Mouse (Mus musculus) hindbrain, embryonic 12.5 days (tissue): ENCODE data around the gene Usp45. TPM values are rescaled to one million over a fixed set of nuclear protein-coding genes. Genes with fewer than 3 reads are reported as not detected.
"Not testable (repeated sequence)": the region's sequence is repeated elsewhere in the genome, so short reads cannot be mapped to it uniquely, and the experiment has no call there.

Experiments
- ATAC-seq: fragments of 200-750 bp; cut with Nextera tagmentation; 2 replicates; pipeline ENCODE4 v1.8.0; 2017; ENCODE audit warnings: moderate TSS enrichment; ENCODE audit not compliant: low FRiP score
- H3K27ac ChIP-seq: fragments of 300-500 bp; sonication (generic); 2 replicates; pipeline ENCODE4 v1.5.1; 2016; ENCODE audit warnings: mild to moderate bottlenecking
- H3K27me3 ChIP-seq: fragments of 300-500 bp; sonication (generic); 2 replicates; pipeline ENCODE4 v1.6.1; 2016; ENCODE audit warnings: mild to moderate bottlenecking
- H3K36me3 ChIP-seq: fragments of 300-500 bp; sonication (generic); 2 replicates; pipeline ENCODE4 v1.6.1; 2016; ENCODE audit warnings: mild to moderate bottlenecking
- H3K4me1 ChIP-seq: fragments of 300-500 bp; sonication (generic); 2 replicates; pipeline ENCODE4 v1.6.1; 2016
- H3K4me2 ChIP-seq: fragments of 300-500 bp; sonication (generic); replicated peaks from 2 replicates; pipeline ENCODE4 v1.6.1; 2016; ENCODE audit warnings: mild to moderate bottlenecking
- H3K4me3 ChIP-seq: fragments of 300-500 bp; sonication (generic); 2 replicates; pipeline ENCODE4 v1.5.1; 2016; ENCODE audit warnings: mild to moderate bottlenecking
- H3K9ac ChIP-seq: fragments of 300-500 bp; sonication (generic); 2 replicates; pipeline ENCODE4 v1.6.1; 2016; ENCODE audit warnings: mild to moderate bottlenecking, moderate library complexity
- H3K9me3 ChIP-seq: fragments of 300-500 bp; sonication (generic); replicated peaks from 2 replicates; pipeline ENCODE4 v1.6.1; 2016; ENCODE audit warnings: mild to moderate bottlenecking
- WGBS: fragments of 180-500 bp; shearing (Covaris S2); methylation state at CpG from one replicate; pipeline ENCODE4 v1.1.7; 2016; 5-methylcytosine and 5-hydroxymethylcytosine counted together
- polyA plus RNA-seq: library from polyadenylated mRNA; unstranded; fragments of >200 nt; fragmentation: Nextera tagmentation; extraction: Ambion mirVana; gene quantifications from 2 replicates; pipeline ENCODE4 v1.2.1, GENCODE M21; 2016

Usp45 gene
- 11.3 and 11.5 TPM in 2 replicates for polyA plus RNA-seq

- Histone ChIP-seq H3K27ac (peak within 1 kb of the TSS; percentile 32; the same call in 1 of the 2 replicates), H3K9me3 (no peaks in the 10 kb centered on the region), H3K36me3 (0 out of 2 replicates have a peak, but pooled peaks cover 3% of the 10 kb centered on the region), H3K4me3 (peak within 1 kb of the TSS; percentile 60), H3K4me2 (peak within 1 kb of the TSS; percentile 73), H3K9ac (peak within 1 kb of the TSS; percentile 76), H3K4me1 (peaks cover 3% of the 10 kb centered on the region; the same call in 1 of the 2 replicates), H3K27me3 (no peaks in the 10 kb centered on the region)
- ATAC-seq, result peak; percentile 96
- WGBS, result 1% methylated on average over 17 of the region's 17 CpGs
Observed at GRCm38 (mm10) chr4:21766863-21767304, at the start of gene Usp45, which contains the start of gene Tstd3. Gene Usp45, plus strand, starts transcription at chr4:21767156. Gene Tstd3, minus strand, starts transcription at chr4:21767212.

- Histone ChIP-seq H3K36me3 (no peaks in the 10 kb centered on the region), H3K4me3 (no peak overlapping the region), H3K4me2 (no peak overlapping the region; the same call in 1 of the 2 replicates), H3K27me3 (no peaks in the 10 kb centered on the region), H3K4me1 (no peaks in the 10 kb centered on the region), H3K27ac (no peak overlapping the region), H3K9me3 (no peaks in the 10 kb centered on the region), H3K9ac (no peak overlapping the region)
- 0 out of 2 replicates have a peak, but pooled peaks have one; percentile 14 for ATAC-seq
- 35% methylated on average over 7 of the region's 7 CpGs for WGBS
Observed at GRCm38 (mm10) chr4:21722752-21723334, 44.1 kb upstream of the Usp45 start.

- peaks cover 10% of the 10 kb centered on the region for H3K4me1 ChIP-seq
- peak overlapping the region; percentile 71 for H3K4me2 ChIP-seq
- peak overlapping the region; percentile 75 for H3K4me3 ChIP-seq
- H3K9me3 ChIP-seq, result no peaks in the 10 kb centered on the region
- 1% methylated on average over 22 of the region's 22 CpGs for WGBS
- peak overlapping the region; percentile 89 for H3K27ac ChIP-seq
- no peaks in the 10 kb centered on the region for H3K27me3 ChIP-seq
- peak; percentile 45 for ATAC-seq
- H3K9ac ChIP-seq, result peak overlapping the region; percentile 87; the same call in 1 of the 2 replicates
- H3K36me3 ChIP-seq, result no peaks in the 10 kb centered on the region
Observed at GRCm38 (mm10) chr4:21726912-21727614, 39.9 kb upstream of the Usp45 start.

- Histone ChIP-seq H3K4me3 (peak within 1 kb of the TSS; percentile 75), H3K4me1 (peaks cover 10% of the 10 kb centered on the region), H3K27me3 (no peaks in the 10 kb centered on the region), H3K4me2 (peak within 1 kb of the TSS; percentile 71), H3K9me3 (no peaks in the 10 kb centered on the region), H3K9ac (peak within 1 kb of the TSS; percentile 87), H3K27ac (peak within 1 kb of the TSS; percentile 89), H3K36me3 (peaks cover under 1% of the 10 kb centered on the region)
- peak; percentile 97 for ATAC-seq
- under 1% methylated on average over 37 of the region's 37 CpGs for WGBS
Observed at GRCm38 (mm10) chr4:21727615-21728165, 39.3 kb upstream of the Usp45 start, which contains the start of gene Ccnc. Gene Ccnc, plus strand, starts transcription at chr4:21727701.

GRCm38 (mm10) chr4:21739169-21739568 is 27.8 kb upstream of the Usp45 start:
- Histone ChIP-seq H3K4me3 (no peak overlapping the region), H3K9me3 (no peaks in the 10 kb centered on the region), H3K27ac (no peak overlapping the region), H3K4me2 (no peak overlapping the region), H3K27me3 (no peaks in the 10 kb centered on the region), H3K36me3 (peaks cover 28% of the 10 kb centered on the region), H3K9ac (no peak overlapping the region), H3K4me1 (no peaks in the 10 kb centered on the region)
- 91% methylated on average over 4 of the region's 4 CpGs for WGBS
- ATAC-seq, result no peak

- H3K36me3 ChIP-seq, result peaks cover 19% of the 10 kb centered on the region
- not testable (repeated sequence) for H3K9me3 ChIP-seq, H3K4me3 ChIP-seq, H3K27me3 ChIP-seq, H3K4me1 ChIP-seq, H3K4me2 ChIP-seq, ATAC-seq, H3K27ac ChIP-seq, H3K9ac ChIP-seq
- WGBS, result 97% methylated on average over 8 of the region's 8 CpGs
Observed at GRCm38 (mm10) chr4:21744142-21744541, 22.8 kb upstream of the Usp45 start.

GRCm38 (mm10) chr4:21745723-21746122 is 21.2 kb upstream of the Usp45 start:
- WGBS, result 85% methylated on average over 5 of the region's 5 CpGs

GRCm38 (mm10) chr4:21755123-21755789 is 11.7 kb upstream of the Usp45 start:
- Histone ChIP-seq H3K9me3 (0 out of 2 replicates have a peak, but pooled peaks cover 3% of the 10 kb centered on the region), H3K36me3 (peaks cover 20% of the 10 kb centered on the region), H3K27me3 (no peaks in the 10 kb centered on the region), H3K4me3 (no peak overlapping the region), H3K27ac (no peak overlapping the region), H3K4me1 (no peaks in the 10 kb centered on the region), H3K4me2 (no peak overlapping the region), H3K9ac (no peak overlapping the region)
- no peak for ATAC-seq
- WGBS, result 70% methylated on average over 4 of the region's 4 CpGs

More at GRCm38 (mm10) chr4:21745723-21746122, 21.2 kb upstream of the Usp45 start:
- Histone ChIP-seq H3K27me3 (no peaks in the 10 kb centered on the region), H3K4me1 (no peaks in the 10 kb centered on the region), H3K9me3 (no peaks in the 10 kb centered on the region), H3K4me2 (no peak overlapping the region), H3K36me3 (peaks cover 14% of the 10 kb centered on the region), H3K27ac (no peak overlapping the region), H3K9ac (no peak overlapping the region), H3K4me3 (no peak overlapping the region)
- no peak for ATAC-seq

- ATAC-seq, result no peak
- no peak overlapping the region for H3K4me3 ChIP-seq
- 0 out of 2 replicates have a peak, but pooled peaks cover 3% of the 10 kb centered on the region for H3K9me3 ChIP-seq
- 68% methylated on average over 1 of the region's 1 CpGs for WGBS
- H3K36me3 ChIP-seq, result peaks cover 22% of the 10 kb centered on the region
- H3K27me3 ChIP-seq, result no peaks in the 10 kb centered on the region
- H3K4me1 ChIP-seq, result no peaks in the 10 kb centered on the region
- no peak overlapping the region for H3K4me2 ChIP-seq
- H3K27ac ChIP-seq, result no peak overlapping the region
- no peak overlapping the region for H3K9ac ChIP-seq
Observed at GRCm38 (mm10) chr4:21758860-21759259, 8.1 kb upstream of the Usp45 start.

GRCm38 (mm10) chr4:21761416-21762160 is 5.4 kb upstream of the Usp45 start:
- Histone ChIP-seq H3K4me1 (peaks cover 3% of the 10 kb centered on the region; the same call in 1 of the 2 replicates), H3K27ac (no peak overlapping the region), H3K9ac (no peak overlapping the region), H3K4me3 (no peak overlapping the region), H3K9me3 (0 out of 2 replicates have a peak, but pooled peaks cover 3% of the 10 kb centered on the region), H3K27me3 (no peaks in the 10 kb centered on the region), H3K36me3 (peaks cover 24% of the 10 kb centered on the region), H3K4me2 (no peak overlapping the region)
- 93% methylated on average over 9 of the region's 9 CpGs for WGBS
- no peak for ATAC-seq

GRCm38 (mm10) chr4:21763827-21764226 is 3.1 kb upstream of the Usp45 start:
- H3K36me3 ChIP-seq, result peaks cover 14% of the 10 kb centered on the region
- ATAC-seq, result no peak

More at GRCm38 (mm10) chr4:21763827-21764226, 3.1 kb upstream of the Usp45 start:
- H3K27me3 ChIP-seq, result no peaks in the 10 kb centered on the region
- H3K4me1 ChIP-seq, result peaks cover 3% of the 10 kb centered on the region; the same call in 1 of the 2 replicates
- WGBS, result 83% methylated on average over 4 of the region's 4 CpGs
- no peak overlapping the region for H3K4me2 ChIP-seq
- H3K27ac ChIP-seq, result no peak overlapping the region
- 0 out of 2 replicates have a peak, but pooled peaks cover 2% of the 10 kb centered on the region for H3K9me3 ChIP-seq
- no peak overlapping the region for H3K9ac ChIP-seq
- no peak overlapping the region for H3K4me3 ChIP-seq
